Mouse (Mus musculus) layer of hippocampus, adult 8-10 months (tissue): Measurements from ENCODE around the gene Bcl2l12. TPM values are rescaled to one million over a fixed set of nuclear protein-coding genes. Genes with fewer than 3 reads are reported as not detected.

ENCODE experiments used
- DNase-seq, 2 experiments: peaks; one replicate each; pipeline ENCODE4 v3.0.0; 2022; ENCODE audit warnings: low spot score in 2 of 2
- total RNA-seq, 4 experiments: library from RNA; stranded (reverse); gene quantifications; 2 replicates each; pipeline ENCODE4 v1.2.4; 2022

The Bcl2l12 gene
- total RNA-seq, 4 experiments from 2014 or later, result 2.3 to 6.1 (median 4.3) TPM

DNA sequence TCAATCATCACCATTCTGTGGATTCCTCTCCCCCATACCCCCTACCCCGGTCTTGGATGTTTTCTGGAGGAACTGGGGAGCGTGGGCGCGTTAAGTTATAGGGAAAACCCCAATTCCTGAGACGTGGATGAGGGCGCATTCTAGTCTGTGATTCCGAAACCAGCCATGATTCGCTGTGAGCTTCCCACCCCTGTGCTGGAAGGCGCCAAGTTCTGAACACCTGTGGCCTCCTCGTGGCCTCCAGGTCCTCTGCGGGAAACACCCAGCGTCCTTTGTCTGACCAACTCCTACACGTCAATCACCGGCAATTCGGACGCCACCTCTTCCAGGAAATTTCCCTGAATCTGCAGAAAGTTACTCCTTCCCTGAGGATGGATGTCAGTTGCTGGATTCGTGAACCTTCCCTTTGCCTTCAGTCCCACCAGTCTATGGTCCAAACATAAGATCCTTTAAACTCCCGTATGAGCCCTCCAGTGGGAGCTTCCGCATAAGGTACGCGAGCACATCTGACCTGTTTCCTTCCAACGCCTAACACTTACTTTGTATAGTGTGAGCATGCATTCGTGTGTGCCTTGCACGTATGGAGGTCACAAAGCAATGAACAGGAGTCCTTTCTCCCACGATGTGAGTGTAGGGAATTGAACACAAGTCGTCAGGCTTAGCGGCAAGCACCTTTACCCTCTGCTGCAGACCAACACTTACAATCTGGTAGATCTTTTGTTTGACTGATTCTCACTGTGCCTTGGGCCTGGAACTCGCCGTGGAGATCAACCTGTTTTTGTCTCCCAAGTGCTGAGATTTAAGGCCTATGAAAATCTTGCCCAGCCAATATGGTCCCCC lies 11.4 kb downstream of the Bcl2l12 start:
- DNase-seq, result no peak

DNA sequence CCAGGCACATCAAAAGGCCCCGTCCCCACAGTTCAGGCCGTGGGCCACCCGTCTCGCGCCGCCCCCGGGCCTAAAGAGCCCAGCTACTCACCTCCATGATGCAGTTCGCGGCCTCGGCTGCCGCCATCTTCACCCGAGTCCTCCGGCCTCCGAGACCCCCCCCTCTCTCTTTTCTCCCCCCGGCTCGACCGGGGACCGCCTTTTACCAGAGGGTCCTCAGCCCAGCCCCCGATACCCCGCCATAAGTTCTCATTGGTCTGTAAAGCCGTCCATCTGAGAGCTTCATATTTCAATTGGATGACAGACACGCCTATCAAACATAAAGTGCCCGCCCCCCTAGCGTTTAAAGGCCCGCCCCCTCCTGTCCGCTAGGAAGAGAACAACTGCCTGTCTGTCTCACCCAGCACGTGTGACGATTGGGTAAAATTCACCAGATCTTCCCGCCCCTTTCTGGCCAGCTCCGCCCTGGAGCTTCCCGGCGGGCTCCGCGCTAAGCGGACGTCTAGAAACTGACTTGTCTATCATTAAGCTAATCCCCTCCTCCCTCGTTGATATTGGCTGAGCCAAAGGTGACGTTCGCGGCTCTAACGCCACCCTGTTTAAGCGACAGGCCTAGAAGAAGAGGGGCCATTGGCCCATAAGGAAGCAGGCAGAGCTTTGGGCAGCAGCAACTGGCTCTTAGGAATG lies 12.2 kb downstream of the Bcl2l12 start, which contains the start of gene Prmt1:
Gene Prmt1 (minus strand): TSS at position 377 of the 687 bp plus-strand sequence.
- peak; percentile 99 to 100 for DNase-seq

DNA sequence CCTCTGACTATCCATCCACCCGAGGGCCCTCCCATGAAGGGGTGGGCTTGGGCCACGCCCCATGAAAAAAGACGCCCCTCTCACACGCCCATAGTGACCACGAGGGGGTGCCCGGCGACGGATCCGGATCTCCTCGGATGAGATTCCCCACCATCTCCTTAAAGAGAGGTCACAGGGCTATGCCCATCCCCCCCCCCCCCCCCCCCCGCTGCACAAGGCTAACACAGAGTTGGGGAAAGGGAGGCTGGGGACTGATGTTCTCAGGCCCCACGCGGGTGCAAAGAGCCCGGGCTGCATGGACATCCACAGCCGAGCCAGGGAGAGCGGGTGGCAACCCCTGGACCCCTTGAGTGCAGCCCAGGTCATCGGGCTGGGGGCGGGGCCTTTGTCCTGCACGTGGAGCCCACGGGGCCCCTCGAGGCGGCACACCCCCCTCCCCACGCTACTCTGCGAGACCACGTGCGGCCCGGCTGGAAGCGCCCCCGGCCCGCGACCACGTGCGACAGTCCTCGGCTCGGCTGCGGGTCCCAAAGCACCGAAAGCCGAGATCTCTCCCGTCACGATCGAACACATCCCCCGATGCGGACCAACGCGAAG lies 12.8 kb downstream of the Bcl2l12 start:
- DNase-seq, result no peak

DNA sequence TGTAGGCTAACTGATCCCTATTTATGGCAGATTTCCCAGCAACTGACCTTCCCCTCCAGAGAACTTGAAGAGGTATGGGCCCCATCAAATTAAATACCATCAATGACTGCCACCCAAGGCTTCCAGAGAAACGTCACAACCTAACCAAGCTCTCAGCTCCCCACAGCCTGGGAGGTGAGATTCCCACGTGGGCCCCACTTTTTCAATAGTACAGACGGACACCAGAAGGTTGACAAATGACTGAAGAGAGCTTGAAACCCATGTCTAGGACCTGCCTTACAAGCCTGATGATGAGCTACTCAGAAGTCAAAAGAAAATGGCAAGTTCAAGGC lies 13.7 kb downstream of the Bcl2l12 start:
- no peak for DNase-seq

DNA sequence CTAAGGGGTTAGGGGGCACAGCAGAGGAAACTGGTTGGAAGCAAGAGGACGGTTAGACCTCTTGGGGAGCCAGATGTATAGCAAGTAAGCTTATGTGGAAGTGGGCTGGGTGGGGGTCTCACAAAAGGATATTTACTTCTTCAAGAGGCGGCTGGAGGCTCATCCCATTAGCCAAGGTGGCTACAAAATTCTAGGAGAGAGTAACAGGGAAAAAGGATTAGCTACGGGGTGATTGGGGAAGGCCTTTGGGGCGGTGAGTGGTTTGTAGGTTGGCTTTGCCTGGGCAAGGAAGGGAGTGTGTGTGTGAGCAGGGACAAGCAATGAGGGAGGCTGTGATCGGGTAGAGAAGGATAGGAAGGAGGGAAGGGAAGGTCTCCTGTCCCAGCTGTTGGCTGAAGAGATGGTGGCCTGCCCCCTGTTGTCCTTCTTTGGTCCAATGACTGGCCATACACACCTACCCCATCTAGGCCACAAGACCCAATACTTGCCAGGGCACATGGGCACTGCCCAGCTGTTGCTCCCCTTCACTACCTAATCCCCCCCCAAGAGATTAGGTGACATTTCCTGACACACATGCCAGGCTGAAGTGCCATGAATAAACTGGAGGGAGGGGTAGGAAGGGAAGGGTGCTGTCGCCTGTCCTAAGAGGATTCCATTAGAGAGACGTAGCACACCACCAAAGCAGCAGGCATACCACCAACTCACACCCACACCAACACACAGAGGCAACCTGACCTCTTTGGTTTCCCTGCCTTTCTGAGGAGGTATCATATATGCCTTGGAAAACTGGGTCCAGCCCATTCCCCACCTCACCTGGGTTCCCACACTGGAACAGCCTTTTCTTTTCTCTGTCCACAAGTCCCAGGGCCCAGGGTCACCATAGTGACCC lies 14.3 kb downstream of the Bcl2l12 start:
- DNase-seq, result no peak

DNA sequence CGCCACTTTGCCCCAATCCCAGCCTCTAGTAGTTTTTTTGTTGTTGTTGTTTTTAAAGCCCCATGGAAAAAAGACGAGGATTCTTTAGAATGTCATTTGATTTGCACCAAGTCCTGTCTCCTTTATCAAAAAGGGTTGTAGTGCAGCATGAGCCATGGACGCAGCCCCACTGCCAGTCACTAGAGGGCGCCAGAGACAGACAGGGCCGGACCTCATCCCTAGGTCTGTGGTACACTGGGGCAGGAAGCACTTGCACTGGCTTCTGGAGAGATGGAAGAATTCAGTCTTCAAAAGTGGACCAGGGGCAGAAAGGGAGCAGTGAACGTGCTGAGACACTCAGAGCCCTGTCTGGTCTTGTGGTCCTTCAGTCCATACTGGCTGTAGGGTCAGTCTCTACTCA lies 15.4 kb downstream of the Bcl2l12 start:
- DNase-seq, result peak; percentile 66 to 84

DNA sequence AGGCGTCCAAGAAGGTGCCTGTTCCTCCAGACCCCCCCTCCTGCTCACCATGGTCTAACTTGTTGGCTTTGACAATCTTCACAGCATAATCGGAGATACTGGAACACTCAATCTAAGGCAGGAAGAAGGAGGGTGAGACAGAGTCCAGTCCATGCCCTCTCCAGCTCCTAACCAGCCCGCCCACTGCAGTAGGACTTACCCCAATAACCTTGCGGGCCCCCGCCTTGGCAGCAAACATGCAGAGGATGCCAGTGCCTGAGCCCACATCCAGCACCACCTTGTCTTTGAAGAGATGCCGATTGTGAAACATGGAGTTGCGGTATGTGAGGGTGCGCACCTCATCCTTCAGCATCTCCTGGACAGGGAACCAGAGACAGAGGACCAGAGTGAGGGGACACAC lies 17.0 kb downstream of the Bcl2l12 start:
- DNase-seq, result no peak

DNA sequence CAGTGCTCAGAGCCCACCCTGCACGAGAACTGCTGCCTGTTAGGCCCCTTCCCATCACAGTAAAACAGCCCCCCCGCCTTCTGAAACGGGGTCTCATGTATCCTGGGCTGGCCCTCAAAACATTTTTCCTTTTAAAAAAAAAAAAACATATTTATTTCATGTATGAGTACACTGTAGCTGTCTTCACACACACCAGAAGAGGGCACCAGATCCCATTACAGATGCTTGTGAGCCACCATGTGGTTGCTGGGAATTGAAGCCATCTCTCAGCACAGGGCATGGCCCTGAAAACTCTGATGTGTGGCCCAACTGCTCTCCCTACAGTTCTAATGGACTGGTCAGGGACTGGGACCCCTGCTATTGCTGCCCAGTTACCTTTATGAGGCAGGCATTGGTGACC lies 20.2 kb downstream of the Bcl2l12 start:
- DNase-seq, result no peak

DNA sequence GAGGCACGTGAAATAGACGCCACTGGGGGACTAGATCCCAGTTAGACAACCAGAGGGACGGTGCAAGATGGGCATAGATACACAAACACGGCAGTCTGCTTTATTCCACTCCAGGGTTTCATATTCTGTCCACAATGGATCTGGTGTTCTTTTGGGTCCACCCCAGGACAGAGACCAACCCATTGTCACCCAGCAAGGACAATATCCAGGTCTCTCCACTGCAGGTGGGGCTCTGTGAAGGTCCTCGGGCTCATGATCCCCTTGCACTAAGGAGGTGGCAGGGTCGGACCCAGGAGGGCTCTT lies 23.4 kb downstream of the Bcl2l12 start:
- DNase-seq, result no peak

DNA sequence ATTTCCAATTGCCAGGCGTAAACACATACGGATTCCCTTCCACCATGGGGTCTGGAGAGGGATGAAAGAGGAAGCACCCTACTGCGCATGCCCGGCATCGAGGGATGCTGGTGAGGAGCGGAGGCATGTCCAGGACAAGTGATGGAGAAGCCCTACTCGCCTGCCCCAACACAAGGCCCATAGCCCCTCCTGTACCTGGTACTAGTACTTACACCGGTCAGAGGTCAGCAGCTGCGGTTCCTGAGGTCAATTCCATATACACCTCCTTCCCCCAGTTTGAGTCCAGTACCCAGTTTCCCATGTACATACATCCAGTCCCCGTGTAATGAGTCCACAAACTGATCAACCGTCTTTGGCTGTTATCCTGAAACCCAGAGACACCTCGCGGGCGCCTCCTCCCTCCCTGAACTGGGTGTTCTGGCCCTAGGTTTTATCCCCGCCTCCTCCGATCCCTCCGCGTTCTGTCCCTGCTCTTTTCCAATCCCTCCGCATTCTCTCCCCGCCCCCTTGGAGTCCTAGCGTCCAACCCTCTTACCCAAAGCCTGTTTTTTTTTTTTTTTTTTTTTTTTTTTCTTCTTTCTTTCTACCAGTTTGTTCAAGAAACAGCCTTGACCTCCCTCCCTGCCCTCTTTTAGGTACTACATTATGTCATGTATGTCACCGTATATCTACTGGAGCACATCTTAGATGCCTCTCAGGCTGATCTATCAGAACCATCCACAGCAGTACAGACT lies 24.0 kb downstream of the Bcl2l12 start, which contains the start of gene Cpt1c:
Gene Cpt1c (minus strand): TSS at position 469 of the 734 bp plus-strand sequence.
- peak; percentile 85 to 90 for DNase-seq

DNA sequence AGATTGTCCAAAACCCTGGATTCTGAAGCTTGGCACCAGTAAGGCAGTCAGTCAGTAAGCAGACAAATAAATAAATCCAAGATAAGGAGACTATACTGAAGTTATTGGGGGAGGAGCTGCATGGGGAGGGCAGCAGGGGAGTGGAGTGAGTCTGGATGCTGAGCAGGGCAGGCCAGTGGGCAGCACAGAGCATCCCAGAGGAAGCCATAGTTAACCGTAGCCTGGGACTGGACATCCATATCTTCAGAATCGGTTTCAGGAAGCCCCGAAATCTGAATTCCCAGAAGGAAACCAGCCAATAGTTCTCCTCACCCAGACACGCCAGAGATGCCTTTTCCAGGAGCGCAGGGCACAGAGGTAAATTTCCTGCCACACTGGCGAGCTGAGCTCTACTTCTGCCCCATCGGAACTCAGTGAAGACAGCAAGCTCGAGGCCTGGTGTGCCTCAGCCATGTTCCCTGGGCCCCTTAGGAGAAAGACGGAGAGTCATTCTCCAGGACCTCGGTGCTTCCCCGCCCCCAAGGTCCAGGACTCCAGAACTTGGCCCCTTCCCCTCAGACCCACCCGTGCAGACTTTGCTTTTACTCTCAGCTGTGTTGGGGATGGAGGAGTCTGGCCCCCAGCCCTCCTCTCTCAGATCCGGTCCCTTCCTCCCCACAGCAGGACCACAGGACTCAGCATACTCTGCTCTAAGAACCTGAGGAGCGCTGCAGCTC lies 24.9 kb downstream of the Bcl2l12 start:
- no peak for DNase-seq

DNA sequence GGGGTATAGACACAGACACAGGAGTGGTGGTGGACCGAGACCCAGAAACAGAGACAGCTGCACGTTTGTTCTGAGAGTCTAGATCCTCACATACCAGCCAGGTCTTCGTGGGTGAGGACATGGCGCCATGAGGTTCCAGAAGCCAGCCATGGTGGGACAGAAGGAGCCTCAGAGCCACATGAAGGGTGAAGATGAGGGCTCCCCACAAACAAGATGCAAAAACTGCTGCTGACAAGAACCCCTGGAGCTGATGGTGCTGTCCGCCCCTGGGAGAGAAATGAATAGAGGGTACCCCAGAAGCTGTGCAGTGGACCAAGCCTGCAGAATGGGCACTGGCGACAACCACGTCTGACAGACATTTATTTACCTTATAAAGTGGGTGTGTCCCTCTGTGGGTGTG lies 27.4 kb downstream of the Bcl2l12 start:
- no peak for DNase-seq

DNA sequence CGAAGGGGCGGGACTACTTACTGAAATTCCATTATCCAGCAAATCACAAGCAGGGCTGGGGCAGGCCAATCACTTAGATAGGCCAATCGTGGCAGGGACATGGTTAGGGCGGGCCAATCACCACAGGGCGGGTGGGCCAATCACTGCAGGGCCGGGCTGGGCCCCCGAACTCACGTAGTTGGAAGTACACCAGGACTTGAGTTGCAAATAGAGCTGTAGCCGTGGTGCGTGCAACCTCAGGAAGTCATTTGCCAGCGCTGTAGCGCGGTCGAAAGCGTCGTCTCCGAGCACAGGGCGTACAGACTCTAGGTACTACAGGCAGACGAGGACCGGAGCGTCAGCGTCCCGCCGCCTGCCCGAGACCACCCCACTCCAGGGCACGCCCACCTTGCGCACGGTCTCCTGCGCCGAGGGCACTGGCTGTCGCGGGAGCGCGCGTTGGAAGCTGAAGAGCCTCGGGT lies 28.3 kb downstream of the Bcl2l12 start:
- DNase-seq, result peak; percentile 82 to 85

DNA sequence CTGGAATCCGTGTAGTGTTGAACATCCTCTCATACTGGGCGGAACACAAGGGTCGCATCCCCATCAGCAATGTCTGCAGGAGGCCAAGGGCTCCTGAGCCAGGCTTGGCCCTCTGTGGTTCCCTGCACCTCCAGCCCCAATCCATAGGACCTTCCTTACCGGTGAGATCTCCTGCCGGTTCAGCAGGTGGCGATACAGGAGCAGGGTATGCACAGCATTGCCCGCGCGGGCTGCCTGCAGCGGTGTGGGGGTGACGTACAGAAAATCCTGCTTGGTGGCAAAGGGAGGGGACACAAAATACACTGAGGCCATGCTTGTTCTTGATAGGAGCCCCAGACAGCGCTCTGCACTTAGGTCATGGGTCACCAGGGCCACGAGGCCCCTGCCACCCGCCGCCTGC lies 31.9 kb downstream of the Bcl2l12 start:
- no peak for DNase-seq

DNA sequence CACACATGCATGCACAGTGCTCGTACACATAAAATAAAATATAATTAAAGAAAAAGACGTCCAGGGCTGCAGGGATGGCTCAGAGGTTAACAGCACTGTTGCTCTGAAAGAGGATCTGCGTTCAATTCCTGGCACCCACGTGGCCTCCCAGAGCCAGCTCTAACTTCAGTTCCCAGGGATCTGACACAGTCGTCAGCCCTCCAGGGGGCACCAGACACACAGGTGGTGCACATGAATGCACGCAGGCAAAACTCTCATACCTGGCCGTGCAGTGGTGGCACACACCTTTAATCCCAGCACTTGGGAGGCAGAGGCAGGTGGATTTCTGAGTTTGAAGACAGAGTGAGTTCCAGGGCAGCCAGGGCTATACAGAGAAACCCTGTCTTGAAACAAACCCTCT lies 32.5 kb downstream of the Bcl2l12 start:
- no peak for DNase-seq

DNA sequence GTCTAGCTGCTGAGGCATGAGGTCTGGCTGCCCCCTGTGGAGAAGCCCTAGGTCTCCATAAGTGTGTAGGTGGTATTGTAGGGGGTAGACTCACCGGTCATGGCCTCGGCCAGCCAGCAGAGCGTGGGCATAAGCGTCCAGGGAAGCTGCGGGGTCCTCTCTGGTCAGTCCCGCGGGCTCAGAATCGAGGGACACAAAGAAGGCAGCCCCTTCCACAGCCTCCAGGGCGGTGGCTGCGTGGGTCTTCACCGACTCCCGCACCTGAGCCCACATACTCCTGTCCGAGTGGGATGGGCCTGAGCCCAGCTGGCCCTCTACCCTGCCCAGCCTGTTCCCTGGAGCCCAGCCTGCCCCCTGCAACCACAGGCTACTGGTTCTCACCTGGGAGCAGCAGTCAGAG lies 33.5 kb downstream of the Bcl2l12 start:
- DNase-seq, result no peak

DNA sequence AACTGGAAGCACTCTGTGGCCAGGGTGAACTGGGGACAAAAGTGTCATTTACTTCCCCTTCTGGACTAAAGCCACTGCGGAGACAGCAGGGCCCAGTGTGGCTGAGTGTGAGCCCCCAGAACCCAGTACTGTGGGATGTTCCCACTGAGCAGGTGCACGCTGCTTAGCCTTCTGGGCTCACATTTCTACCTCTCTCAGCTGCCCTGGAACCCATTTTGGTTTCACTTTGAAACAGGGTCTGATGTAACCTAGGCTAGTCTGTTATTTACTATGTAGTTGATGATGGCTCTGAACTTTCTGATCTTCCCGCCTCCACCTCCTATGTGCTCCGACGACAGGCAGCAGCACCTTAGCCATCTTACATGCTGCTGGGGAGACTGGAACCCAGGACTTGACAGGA lies 35.7 kb downstream of the Bcl2l12 start:
- no peak for DNase-seq

DNA sequence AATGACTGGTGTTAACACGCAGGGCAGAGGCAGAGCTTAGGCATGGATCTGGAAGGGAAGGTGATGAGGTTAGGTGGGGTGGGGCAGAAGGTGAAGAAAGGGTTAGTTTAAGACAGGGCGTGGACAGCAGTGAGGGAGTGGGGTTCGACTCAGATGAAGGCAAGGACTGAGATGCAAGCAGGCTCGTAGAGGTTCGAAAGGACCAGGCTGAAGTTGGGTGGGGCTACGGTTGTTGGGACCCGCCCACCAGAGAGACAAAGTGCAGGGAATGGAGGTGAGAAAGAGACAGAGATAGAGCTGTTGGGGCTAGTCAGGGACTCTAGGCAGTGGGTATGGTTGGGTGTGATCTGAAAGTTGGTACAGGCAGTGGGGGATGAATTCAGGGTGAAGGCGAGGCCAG lies 36.2 kb downstream of the Bcl2l12 start:
- DNase-seq, result no peak

DNA sequence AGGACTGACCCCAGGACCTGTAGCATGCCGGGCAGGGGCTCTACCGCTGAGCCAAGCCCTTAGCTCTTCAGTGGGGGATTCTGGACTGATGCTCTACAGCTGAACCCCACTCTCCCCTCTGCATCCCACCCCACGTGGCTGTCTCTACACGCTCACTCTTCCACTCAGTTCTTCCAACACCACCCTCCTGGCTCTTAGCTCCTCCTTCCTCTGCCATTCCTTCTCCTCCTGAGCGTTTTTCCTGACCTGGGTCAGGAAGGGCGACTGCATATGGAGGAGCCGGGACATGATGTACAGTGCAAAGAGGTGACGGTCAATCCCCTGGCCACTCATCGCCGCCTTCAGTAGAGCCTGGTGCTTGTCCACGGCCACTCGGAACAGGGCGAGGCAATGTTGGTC lies 38.0 kb downstream of the Bcl2l12 start:
- DNase-seq, result no peak

DNA sequence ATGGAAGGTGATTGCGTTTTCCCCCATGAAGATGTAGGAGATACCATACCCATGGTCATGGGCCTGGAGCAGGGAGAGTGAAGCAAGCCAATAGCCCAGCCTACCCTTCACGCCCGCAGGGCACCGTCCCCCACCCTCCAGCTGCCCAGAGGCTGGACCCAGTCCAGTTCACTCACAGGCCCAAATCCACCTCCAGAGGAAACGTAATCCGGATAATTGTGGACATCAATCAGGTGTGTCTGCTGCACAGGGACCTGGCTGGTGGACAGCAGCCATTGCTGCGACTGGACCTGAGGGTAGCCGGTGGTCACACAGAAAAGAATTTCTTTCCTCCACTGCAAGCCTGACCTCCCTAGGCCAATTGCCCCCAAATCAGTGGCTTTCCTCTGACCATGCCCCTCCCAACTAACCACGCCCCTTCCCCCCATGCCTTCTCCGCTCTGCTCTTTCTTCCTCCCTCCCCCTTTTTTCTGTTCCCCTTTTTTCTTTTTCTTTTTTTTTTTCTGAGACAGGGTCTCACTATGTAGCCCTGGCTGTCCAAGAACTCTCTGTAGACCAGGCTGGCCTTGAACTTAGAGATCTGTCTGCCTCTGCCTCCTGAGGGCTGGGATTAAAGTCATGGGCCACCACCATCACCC lies 38.5 kb downstream of the Bcl2l12 start:
- no peak for DNase-seq
